ENCODE assay signal across 23 mouse cellular contexts in the genomic region with DNA sequence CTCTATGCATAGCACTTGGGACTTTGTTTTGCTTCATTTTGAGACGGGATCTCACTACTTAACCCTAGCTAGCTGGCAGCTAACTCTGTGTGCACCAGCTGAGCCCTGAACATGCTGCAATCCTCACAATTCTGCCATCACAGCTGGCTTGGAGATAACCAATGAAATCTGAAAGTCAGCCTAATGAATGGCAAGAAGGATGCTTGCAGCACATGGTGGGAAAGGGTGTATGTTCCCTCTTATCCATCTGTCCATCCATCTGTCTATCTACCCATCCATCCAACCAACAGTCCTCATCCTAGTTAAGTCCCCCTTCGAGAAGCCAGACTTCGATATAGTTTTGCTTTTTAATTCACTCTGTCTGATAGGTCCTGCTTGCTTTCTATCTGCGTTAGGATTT. TPM values are rescaled to one million over a fixed set of nuclear protein-coding genes. Genes with fewer than 3 reads are reported as not detected.
A peak's percentile ranks its signal among the peaks of the same experiment; 100 is the strongest.
DNase-seq lines count a peak whose midpoint lies in the region; ATAC-seq lines count a peak whose summit lies in the region.
"Had no signal": no experiment of that assay in that cellular context is flagged by ENCODE, and none has a peak within 500 bp of the region (broad histone marks: within the 10 kb centered on the region; RNA-seq: fewer than 3 reads in every experiment).

No protein-coding gene starts in this region.

- no peak for ATAC-seq in forebrain, embryonic 14.5 days
- no peak for ATAC-seq in forebrain, embryonic 12.5 days (ENCODE audit: low FRiP score)
- ATAC-seq: activated CD4-positive, CD25-positive, alpha-beta regulatory T cell, adult 4 months; forebrain, embryonic 16.5 days; hindbrain, postnatal 0 days; inflammation-experienced regulatory T-cells, adult 6 months; intestine, embryonic 16.5 days had no signal

- H3K4me3 ChIP-seq in forebrain, embryonic 14.5 days (ENCODE audit: low read depth, low read length): no peak overlapping the region
- H3K4me3 ChIP-seq in forebrain, embryonic 12.5 days (replicated peaks): no peak overlapping the region
- H3K4me3 ChIP-seq: gastrocnemius, adult 2 months; heart, embryonic 13.5 days had no signal

- DNase-seq in forebrain, embryonic 14.5 days (ENCODE audit: low spot score): peak; percentile 17
- DNase-seq in layer of hippocampus, adult 18-20 months (ENCODE audit: low spot score in 2 of 2): peak; percentile 4 to 28
- DNase-seq in layer of hippocampus, postnatal 36 days: no peak
- DNase-seq in brain, adult 2 months (ENCODE audit: low read depth, low spot score): peak; percentile 14
- DNase-seq in c-Kit-positive CD71-positive TER-119-positive erythroid progenitor cells, embryonic 14.5 days (ENCODE audit: low spot score): no peak
- DNase-seq: adrenal gland, adult 8-10 months; adrenal gland, postnatal 25 days; cerebellum, adult 18-20 months; cerebellum, adult 9-10 months; cerebellum, postnatal 14 days; gastrocnemius, adult 2 months; gastrocnemius, postnatal 14 days; heart, adult 18-20 months; heart, postnatal 14 days; heart, postnatal 4 days had no signal

- no peaks in the 10 kb centered on the region for H3K27me3 ChIP-seq in forebrain, embryonic 14.5 days (replicated peaks; ENCODE audit: control insufficient read depth, insufficient read depth, low read length)
- H3K27me3 ChIP-seq in forebrain, embryonic 12.5 days: no peaks in the 10 kb centered on the region
- H3K27me3 ChIP-seq: heart, embryonic 13.5 days had no signal

- H3K4me1 ChIP-seq in forebrain, embryonic 14.5 days (ENCODE audit: control insufficient read depth, insufficient read depth, low read length): no peaks in the 10 kb centered on the region
- no peaks in the 10 kb centered on the region for H3K4me1 ChIP-seq in forebrain, embryonic 12.5 days
- H3K4me1 ChIP-seq: heart, embryonic 13.5 days had no signal

- no peaks in the 10 kb centered on the region for H3K9me3 ChIP-seq in forebrain, embryonic 14.5 days (replicated peaks; ENCODE audit: control insufficient read depth, low read length)
- no peaks in the 10 kb centered on the region for H3K9me3 ChIP-seq in forebrain, embryonic 12.5 days
- H3K9me3 ChIP-seq: heart, embryonic 13.5 days had no signal

- no peaks in the 10 kb centered on the region for H3K36me3 ChIP-seq in forebrain, embryonic 14.5 days (ENCODE audit: control insufficient read depth, insufficient read depth, low read length)
- H3K36me3 ChIP-seq in forebrain, embryonic 12.5 days (replicated peaks): no peaks in the 10 kb centered on the region
- H3K36me3 ChIP-seq: heart, embryonic 13.5 days had no signal

- 86% methylated on average over 4 of the region's 4 CpGs for WGBS in forebrain, embryonic 14.5 days
- WGBS in forebrain, embryonic 12.5 days: 93% methylated on average over 4 of the region's 4 CpGs

- no peak overlapping the region for H3K4me2 ChIP-seq in forebrain, embryonic 14.5 days (ENCODE audit: low read length)
- H3K4me2 ChIP-seq in forebrain, embryonic 12.5 days: no peak overlapping the region
- H3K4me2 ChIP-seq: heart, embryonic 13.5 days; hindbrain, embryonic 14.5 days had no signal

- no peak overlapping the region for H3K27ac ChIP-seq in forebrain, embryonic 14.5 days (ENCODE audit: low read depth, low read length)
- no peak overlapping the region for H3K27ac ChIP-seq in forebrain, embryonic 12.5 days
- H3K27ac ChIP-seq: gastrocnemius, adult 2 months; heart, embryonic 13.5 days; hindbrain, embryonic 14.5 days; hindbrain, postnatal 0 days had no signal

- H3K9ac ChIP-seq in forebrain, embryonic 14.5 days (ENCODE audit: low read length): no peak overlapping the region
- H3K9ac ChIP-seq in forebrain, embryonic 12.5 days: no peak overlapping the region
- H3K9ac ChIP-seq: heart, embryonic 13.5 days; hindbrain, embryonic 14.5 days had no signal

RNA-seq across cellular contexts. Expression of gene Elovl6, which starts 55.9 kb away (rescaled TPM):
- polyA plus RNA-seq in forebrain, embryonic 14.5 days (2014; fragmentation: Nextera tagmentation; extraction: Ambion mirVana): 24.4 and 30.5 TPM in 2 replicates
- polyA plus RNA-seq in forebrain, embryonic 12.5 days (2016; fragmentation: Nextera tagmentation; extraction: Ambion mirVana): 34.6 and 37.4 TPM in 2 replicates
- total RNA-seq in layer of hippocampus, adult 18-20 months (2021): 10 to 100 TPM; 28.6 to 31.9 TPM
- 10 to 100 TPM; 37.4 to 38.2 TPM for total RNA-seq in layer of hippocampus, postnatal 36 days (2021)

Comparison
In these comparisons a context has a peak if more than half of its experiments do, and no peak if none do; other contexts are left out.
1. DNase-seq: peak in forebrain, embryonic 14.5 days (single experiment), layer of hippocampus, adult 18-20 months (2 of 2) and brain, adult 2 months (single experiment); none in layer of hippocampus, postnatal 36 days (0 of 2) and c-Kit-positive CD71-positive TER-119-positive erythroid progenitor cells, embryonic 14.5 days (single experiment).